Mouse (Mus musculus) splenic B cell, adult 2 months (primary cell): ENCODE measurements around the gene Foxk2.
"Not testable (repeated sequence)": the region's sequence is repeated elsewhere in the genome, so short reads cannot be mapped to it uniquely, and the experiment has no call there.

Source experiments
- DNase-seq: peaks from one replicate; pipeline ENCODE4 v3.0.0-alpha.2; 2011; ENCODE audit warnings: low read depth, low spot score
- H3K27me3 ChIP-seq: 2 replicates; pipeline ENCODE4 v1.6.1; 2012; ENCODE audit warnings: mild to moderate bottlenecking, low read length, moderate library complexity, mixed read lengths; ENCODE audit not compliant: control insufficient read depth, poor library complexity, insufficient read depth, severe bottlenecking
- H3K36me3 ChIP-seq: 2 replicates; pipeline ENCODE4 v1.6.1; 2012; ENCODE audit warnings: mild to moderate bottlenecking, low read length, moderate library complexity, mixed read lengths; ENCODE audit not compliant: control insufficient read depth, poor library complexity, insufficient read depth, severe bottlenecking

Foxk2 gene

DNA sequence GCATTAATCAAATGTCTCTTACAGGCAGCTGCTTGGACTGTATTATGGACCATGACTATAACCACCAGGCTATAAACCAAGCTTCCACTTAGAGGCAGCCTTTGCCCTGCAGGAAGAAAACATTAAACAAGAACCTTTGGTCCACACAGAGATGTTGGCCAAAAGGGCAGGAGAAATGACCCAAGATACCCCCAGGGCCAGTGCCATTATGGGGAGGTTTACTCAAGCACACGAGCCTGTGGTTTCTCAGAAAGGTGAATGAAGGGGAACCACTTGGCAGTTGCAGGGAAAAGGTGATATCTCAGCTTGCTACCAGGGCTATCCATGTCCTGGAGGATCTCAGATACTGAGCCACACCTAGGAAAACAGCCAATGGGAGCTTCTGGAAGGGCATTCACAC, 66.2 kb downstream of the Foxk2 start:
- no peak for DNase-seq
- Histone ChIP-seq H3K36me3 (peaks cover 10% of the 10 kb centered on the region; the same call in 1 of the 2 replicates), H3K27me3 (no peaks in the 10 kb centered on the region)

DNA sequence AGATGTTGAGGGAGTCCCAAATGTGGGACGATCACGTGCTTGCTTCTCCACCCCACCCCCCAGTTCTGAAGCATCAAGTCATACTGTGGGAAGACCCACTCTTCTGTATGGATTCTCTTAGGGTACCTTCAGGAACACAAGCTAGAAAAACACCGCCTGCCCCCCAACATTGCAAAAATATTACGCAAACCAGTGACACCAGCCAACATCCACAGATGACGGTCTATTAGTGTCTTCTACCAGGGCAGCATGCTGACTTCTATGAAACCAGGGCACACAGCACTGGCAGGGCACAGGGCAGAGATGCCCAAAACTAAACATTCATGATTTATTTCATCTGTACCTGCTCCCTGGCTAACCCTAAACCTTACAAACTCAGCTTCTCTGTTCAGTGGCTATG, 66.9 kb downstream of the Foxk2 start:
- no peaks in the 10 kb centered on the region for H3K27me3 ChIP-seq
- H3K36me3 ChIP-seq: peaks cover 10% of the 10 kb centered on the region; the same call in 1 of the 2 replicates
- DNase-seq: no peak

- DNase-seq: no peak
- H3K27me3 ChIP-seq: no peaks in the 10 kb centered on the region
- peaks cover 10% of the 10 kb centered on the region; the same call in 1 of the 2 replicates for H3K36me3 ChIP-seq
Measured at GRCm38 (mm10) chr11:121328206-121328605, 68.4 kb downstream of the Foxk2 start.

- Histone ChIP-seq H3K36me3 (peaks cover 10% of the 10 kb centered on the region; the same call in 1 of the 2 replicates), H3K27me3 (no peaks in the 10 kb centered on the region)
- DNase-seq: no peak
Measured at GRCm38 (mm10) chr11:121328619-121329018, 68.8 kb downstream of the Foxk2 start.

GRCm38 (mm10) chr11:121331641-121332040, 71.9 kb downstream of the Foxk2 start:
- Histone ChIP-seq H3K27me3 (no peaks in the 10 kb centered on the region), H3K36me3 (peaks cover 14% of the 10 kb centered on the region)
- no peak for DNase-seq

GRCm38 (mm10) chr11:121339647-121340046, 79.9 kb downstream of the Foxk2 start:
- Histone ChIP-seq H3K27me3 (no peaks in the 10 kb centered on the region), H3K36me3 (peaks cover 10% of the 10 kb centered on the region)
- peak; percentile 9 for DNase-seq

GRCm38 (mm10) chr11:121340287-121340686, 80.5 kb downstream of the Foxk2 start:
- DNase-seq: no peak
- Histone ChIP-seq H3K36me3 (peaks cover 10% of the 10 kb centered on the region), H3K27me3 (no peaks in the 10 kb centered on the region)

DNA sequence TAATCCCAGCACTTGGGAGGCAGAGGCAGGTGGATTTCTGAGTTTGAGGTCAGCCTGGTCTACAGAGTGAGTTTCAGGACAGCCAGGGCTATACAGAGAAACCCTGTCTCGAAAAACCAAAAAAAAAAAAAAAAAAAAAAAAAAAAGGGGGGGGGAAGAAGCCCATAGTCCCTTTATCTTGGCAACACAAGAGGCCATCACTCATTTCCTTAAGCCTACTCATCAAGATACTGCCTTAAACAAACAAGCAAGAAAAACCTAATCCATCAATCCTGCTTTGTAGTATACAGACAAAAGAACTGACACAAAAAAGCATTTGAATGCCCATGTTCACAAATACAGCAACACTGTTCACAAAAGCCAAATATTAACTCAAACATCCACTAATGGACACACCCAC, 82.6 kb downstream of the Foxk2 start:
- H3K36me3 ChIP-seq, DNase-seq: not testable (repeated sequence)

GRCm38 (mm10) chr11:121347036-121347435, 87.2 kb downstream of the Foxk2 start:
- Histone ChIP-seq H3K36me3 (peaks cover 2% of the 10 kb centered on the region; the same call in 1 of the 2 replicates), H3K27me3 (no peaks in the 10 kb centered on the region)
- no peak for DNase-seq

More for the DNA sequence above, 82.6 kb downstream of the Foxk2 start:
- not testable (repeated sequence) for H3K27me3 ChIP-seq

DNA sequence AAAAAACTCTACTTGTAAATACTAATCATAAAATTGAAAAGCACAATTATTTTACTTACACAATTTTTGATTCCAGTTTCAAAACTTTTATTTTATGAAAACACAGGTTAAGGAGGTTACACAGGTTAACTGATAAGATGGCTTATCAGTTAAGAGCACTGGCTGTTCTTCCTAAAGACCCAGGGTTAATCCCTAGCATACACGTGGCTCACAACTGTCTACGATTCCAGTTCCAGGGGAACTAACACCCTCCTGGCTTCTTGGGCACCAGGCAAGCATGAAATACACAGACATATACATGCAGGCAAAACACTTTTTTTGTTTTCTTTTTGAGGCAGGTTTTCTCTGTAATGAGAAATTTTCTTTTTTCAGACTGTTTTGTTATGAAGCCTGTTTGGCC, 88.4 kb downstream of the Foxk2 start:
- DNase-seq: no peak

GRCm38 (mm10) chr11:121348727-121349126, 88.9 kb downstream of the Foxk2 start:
- not testable (repeated sequence) for H3K36me3 ChIP-seq, H3K27me3 ChIP-seq, DNase-seq

More for the DNA sequence above, 88.4 kb downstream of the Foxk2 start:
- peaks cover 2% of the 10 kb centered on the region; the same call in 1 of the 2 replicates for H3K36me3 ChIP-seq
- H3K27me3 ChIP-seq: no peaks in the 10 kb centered on the region

- peak; percentile 57 for DNase-seq
- Histone ChIP-seq H3K27me3 (no peaks in the 10 kb centered on the region), H3K36me3 (no peaks in the 10 kb centered on the region)
Measured at GRCm38 (mm10) chr11:121353326-121354090, 93.7 kb downstream of the Foxk2 start.

DNA sequence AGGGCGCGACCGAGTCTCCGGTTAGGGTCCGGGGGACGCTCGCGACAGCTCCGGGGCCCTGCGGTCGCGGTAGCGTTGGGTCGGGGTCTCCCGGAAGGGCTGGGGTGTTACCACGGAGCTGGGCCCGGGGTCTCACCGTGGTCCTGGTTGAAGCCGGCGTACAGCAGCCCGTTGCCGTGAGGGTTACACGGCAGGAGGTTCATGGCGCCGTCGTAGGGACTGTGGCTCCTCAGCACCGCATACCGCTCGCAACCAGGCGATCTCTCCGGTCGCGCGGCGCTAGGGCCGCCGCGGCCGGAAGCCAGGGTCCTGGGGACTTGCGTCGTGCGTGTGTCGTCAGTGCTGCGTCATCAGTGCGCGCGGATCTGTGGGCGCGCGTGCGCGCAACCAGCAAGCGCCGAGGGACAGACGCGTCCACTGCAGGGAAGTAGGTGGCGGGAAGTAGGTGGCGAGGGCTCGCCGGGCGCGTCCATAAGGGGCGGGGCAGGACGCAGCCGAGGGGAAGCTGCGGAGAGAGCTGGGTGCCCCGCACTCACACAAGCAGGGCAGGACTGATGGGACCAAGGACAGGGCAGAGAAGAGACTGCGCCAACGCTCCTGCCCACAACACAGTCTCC, 94.4 kb downstream of the Foxk2 start, which contains the start of gene Wdr45b:
Wdr45b (minus strand) TSS at position 355 of the 617 bp plus-strand sequence.
- H3K27me3 ChIP-seq: no peaks in the 10 kb centered on the region
- peak; percentile 99 for DNase-seq
- H3K36me3 ChIP-seq: no peaks in the 10 kb centered on the region
